Mouse (Mus musculus): ENCODE results near the gene Celf3.

The Celf3 gene

DNA sequence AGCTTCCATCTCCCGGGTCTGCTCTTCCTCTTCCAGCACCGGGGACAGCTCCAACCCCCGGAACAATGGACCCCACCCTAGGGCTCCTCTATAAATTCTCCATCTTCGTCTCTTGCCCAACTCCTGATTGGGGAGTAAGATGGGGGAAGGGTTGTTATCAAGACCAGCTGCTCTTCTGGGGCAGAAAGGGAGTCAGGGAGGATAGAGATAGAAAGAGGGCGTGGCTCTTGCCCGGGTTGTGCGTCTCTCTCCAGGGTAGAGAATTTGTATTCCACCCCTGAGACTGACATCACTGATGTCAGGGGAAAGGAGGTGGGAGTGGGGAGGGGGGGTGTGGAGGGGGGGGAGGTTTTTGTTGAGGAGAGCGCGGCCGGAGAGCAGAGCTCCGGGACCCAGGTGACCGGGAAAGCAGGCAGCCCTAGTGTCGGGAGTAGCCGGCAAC is at the start of gene Celf3:
Gene Celf3 (plus strand): TSS at position 315 of the 442 bp plus-strand sequence.
- no peak for DNase-seq (ENCODE audit: low spot score in 2 of 2)

DNA sequence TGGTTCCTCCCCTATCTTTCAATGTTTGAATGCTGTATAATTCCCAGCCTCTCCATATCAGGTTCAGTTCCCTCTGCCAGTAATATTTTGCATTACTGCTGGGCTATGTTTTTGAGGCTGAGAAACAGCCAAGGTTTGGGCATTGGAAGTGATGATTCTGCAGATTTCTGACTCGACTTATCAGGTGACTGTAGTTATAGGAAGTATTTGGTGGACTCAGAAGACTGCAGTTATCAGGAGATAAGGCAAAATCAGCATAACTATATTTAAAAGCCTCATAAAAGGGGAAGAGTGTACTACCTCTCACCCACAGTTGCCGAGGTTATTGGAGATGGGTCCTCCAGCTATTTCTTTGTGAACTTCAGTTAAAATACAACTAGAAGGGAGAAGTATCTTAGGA is 47.1 kb upstream of the Celf3 start:
- DNase-seq (ENCODE audit: low spot score in 2 of 2): no peak

- DNase-seq (ENCODE audit: low spot score in 2 of 2): no peak
Measured at GRCm38 (mm10) chr3:94434305-94434704, 43.8 kb upstream of the Celf3 start.

- DNase-seq (ENCODE audit: low spot score in 2 of 2): no peak
Measured at GRCm38 (mm10) chr3:94436420-94436819, 41.7 kb upstream of the Celf3 start.

DNA sequence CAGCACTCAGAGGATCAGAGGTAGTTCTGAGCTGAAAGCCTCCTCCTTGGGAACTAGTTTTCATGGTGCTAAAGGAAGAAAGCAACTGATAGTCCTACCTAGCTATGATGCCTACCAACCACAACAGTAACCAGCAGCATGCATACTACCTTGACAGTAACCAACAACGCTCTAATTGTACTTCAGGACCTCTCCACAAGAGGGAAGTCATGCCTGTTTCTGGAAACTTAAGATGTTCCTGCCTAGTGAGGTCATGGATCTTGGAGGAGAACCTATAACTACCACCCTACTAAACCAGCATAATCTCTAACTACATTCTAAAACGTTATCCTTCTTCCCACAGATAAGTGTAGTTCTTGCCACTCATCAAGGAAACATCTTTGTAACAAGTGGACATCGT is 36.9 kb upstream of the Celf3 start:
- no peak for DNase-seq (ENCODE audit: low spot score in 2 of 2)

GRCm38 (mm10) chr3:94442951-94443596 is 35.0 kb upstream of the Celf3 start, which contains the start of gene Mrpl9:
Gene Mrpl9, plus strand, starts transcription at chr3:94443318.
- peak; percentile 89 to 92 for DNase-seq (ENCODE audit: low spot score in 2 of 2)

DNA sequence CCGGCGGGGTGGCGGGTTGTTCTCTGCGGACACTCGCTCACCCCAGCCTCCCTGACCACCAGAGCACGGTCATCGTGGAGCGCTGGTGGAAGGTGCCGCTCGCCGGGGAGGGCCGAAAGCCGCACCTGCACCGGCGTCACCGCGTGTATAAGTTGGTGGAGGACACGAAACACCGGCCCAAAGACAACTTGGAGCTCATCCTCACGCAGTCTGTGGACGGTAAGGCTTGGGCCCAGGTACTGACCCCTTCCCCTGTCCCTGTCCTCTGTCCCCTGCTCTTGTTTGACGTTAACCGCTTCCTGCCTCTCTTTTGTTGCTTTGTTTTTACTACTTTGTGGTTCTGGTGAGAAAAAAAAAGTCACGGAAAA is 34.5 kb upstream of the Celf3 start, which contains the start of gene Oaz3:
Gene Oaz3 (minus strand): TSS at position 319 of the 368 bp plus-strand sequence.
- DNase-seq (ENCODE audit: low spot score in 2 of 2): no peak

DNA sequence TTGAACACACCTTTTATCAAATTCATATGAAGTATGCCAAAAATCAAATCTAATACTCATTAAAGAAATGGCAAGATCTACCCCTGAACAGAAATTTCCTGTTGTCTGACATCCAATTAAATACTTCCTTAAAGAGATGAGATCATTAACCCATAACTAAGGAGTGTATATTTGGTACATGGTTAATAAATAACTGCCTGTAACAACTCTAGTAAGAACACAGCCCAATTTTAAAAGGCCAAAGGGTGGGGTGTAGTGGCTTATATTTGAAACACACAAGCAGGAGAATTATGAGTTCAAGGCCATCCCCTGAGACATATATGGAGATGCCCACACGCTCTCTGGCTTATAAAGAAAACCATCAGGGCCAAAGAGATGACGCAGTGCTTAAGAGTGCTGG is 28.7 kb upstream of the Celf3 start:
- DNase-seq (ENCODE audit: low spot score in 2 of 2): no peak

- DNase-seq (ENCODE audit: low spot score in 2 of 2): peak; percentile 67 to 79
Measured at GRCm38 (mm10) chr3:94456529-94457000, 21.5 kb upstream of the Celf3 start.

GRCm38 (mm10) chr3:94457055-94457454 is 21.0 kb upstream of the Celf3 start:
- DNase-seq (ENCODE audit: low spot score in 2 of 2): no peak

DNA sequence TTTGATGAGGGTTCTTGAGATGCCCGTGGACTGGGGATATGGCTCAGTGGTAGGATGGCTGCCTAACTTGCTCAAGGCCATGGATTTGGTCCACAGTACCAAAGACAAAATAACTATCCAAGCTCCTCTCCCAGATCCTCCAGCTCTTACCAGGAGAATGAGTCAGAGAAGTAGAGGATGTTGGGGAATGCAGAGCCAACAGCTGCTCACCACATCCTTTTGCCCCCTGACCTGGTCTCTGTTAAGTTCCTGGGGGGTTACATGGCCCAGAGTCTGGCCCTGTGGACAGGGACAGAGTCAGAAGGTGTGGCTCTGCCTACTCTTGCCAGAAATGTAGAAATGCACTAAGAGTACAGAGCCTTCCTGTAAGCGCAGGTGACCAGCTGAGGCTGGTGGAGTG is 18.3 kb upstream of the Celf3 start:
- DNase-seq (ENCODE audit: low spot score in 2 of 2): no peak

DNA sequence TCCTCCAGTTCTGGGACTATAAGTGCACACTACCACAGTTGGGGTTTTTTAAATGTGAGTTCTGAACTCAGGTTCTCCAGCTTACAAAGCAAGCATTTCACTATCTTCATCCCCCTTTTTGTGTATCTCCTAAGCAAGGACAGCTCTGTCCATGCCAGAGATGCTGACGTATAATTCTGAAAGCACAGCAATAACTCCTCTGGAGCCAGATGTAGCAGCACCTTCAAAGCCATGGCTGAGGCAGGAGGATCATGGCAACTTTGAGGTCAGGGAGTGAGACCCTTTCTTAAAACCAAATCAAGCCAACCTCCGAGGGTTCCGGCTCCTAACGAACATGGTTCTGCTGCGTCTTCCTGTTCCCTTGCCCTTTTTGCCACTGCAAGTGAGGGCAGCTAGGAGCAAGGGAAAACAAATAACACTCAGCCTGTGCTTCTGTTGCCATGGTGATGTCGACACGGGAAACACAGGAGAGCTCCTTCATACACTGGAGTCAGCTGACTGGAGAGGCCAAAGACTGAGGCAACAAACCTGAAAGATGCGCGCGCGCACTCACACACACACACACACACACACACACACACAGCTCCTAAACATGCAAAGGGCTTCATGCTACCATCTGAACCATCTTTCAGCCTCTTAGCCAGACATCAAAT is 14.0 kb upstream of the Celf3 start:
- DNase-seq (ENCODE audit: low spot score in 2 of 2): no peak

GRCm38 (mm10) chr3:94465632-94466430 is 12.3 kb upstream of the Celf3 start:
- no peak for DNase-seq (ENCODE audit: low spot score in 2 of 2)

DNA sequence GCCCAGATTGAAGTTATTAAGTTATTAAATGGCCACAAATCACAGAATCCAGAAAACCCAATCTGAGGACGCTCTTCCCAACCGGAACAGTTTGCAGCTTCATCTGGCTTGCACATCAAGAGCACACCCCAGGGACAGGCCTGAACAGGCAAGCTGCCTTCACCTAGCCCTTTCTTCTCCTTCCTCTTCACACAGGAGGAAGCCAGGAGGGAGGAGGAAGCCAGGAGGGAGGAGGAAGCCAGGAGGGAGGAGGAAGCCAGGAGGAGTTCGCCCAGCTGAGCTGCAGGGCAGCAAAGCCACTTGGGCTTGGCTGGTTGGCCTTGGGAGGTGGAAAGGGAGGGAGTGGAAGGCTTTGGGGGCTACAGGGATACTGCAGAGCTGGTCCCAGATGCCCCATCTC is 9.2 kb upstream of the Celf3 start:
- peak in 1 of 2 experiments; percentile 47 for DNase-seq (ENCODE audit: low spot score in 2 of 2)

- peak in 1 of 2 experiments; percentile 18 for DNase-seq (ENCODE audit: low spot score in 2 of 2)
Measured at GRCm38 (mm10) chr3:94472447-94473114, 5.5 kb upstream of the Celf3 start.

DNA sequence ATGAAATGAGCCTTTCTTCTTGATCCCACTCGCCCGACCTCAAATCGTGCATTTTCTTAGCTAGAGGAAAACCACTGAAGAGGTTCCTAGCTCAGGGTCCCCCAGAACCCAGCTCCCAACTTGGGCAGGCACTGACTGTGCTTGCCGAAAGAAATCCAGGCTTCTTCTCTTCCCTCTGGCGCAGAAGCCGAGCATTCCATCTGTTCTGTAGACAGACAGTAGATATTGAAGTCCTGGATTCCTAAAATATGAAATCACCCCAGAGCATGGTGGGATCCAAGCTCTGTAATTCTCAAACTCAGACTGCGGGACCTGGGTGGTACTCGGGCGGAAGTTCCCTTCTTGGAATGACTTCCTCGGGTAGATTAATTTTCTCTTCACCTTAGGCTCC is 5.0 kb upstream of the Celf3 start:
- no peak for DNase-seq (ENCODE audit: low spot score in 2 of 2)

GRCm38 (mm10) chr3:94473567-94474232 is 4.4 kb upstream of the Celf3 start:
- no peak for DNase-seq (ENCODE audit: low spot score in 2 of 2)

DNA sequence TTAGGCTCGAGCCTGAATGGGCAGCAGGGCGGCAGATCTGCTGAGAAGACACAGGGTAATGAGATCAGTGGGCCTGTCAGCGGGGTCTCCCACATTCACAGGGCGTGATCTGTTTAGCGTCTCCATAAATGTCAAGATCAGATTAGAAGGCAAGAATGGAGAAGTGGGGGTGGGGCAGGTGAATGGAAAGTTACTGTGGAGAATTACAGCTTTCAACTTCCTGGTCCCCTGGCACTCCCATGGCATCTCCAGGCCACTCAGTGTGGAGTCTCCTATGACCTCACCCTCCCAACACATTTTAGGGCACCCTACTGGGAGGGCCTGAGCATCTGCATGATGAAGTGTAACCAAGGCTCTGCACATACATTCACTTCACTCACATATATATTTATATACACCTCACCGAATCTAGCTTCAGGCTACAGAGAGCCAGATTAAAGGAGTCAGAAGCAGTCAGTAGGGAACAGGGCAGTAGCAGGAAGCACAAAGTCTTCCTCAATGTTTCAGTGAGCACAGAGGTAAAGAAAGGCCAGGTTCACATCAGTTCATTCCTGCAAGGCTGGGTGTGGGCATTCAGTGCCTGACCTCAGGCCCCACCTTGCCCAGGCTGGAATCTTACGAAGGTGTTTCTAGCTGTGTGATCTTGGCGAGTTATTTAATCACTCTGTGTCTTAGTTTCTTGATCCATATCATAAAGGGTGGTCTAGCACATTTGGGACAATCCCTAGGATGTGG is 1.6 kb upstream of the Celf3 start:
- peak in 1 of 2 experiments; percentile 15 for DNase-seq (ENCODE audit: low spot score in 2 of 2)

GRCm38 (mm10) chr3:94477444-94477843 is 651 bp upstream of the Celf3 start:
- DNase-seq (ENCODE audit: low spot score in 2 of 2): no peak

- no peak for DNase-seq (ENCODE audit: low spot score in 2 of 2)
Measured at GRCm38 (mm10) chr3:94478591-94479169, 585 bp downstream of the Celf3 start.
